Mouse (Mus musculus) regulatory T cell (primary cell): ENCODE results near the gene Bglap.
"Not testable (repeated sequence)": the region's sequence is repeated elsewhere in the genome, so short reads cannot be mapped to it uniquely, and the experiment has no call there.

Experiments
- in situ Hi-C: fragments of 300-600 bp; cut with MboI, MseI; formaldehyde crosslinking; loops from one replicate; pipeline ENCODE4 v1.15.1; 2025; ENCODE audit warnings: high pct_unique_total_duplicates

Gene Bglap

DNA sequence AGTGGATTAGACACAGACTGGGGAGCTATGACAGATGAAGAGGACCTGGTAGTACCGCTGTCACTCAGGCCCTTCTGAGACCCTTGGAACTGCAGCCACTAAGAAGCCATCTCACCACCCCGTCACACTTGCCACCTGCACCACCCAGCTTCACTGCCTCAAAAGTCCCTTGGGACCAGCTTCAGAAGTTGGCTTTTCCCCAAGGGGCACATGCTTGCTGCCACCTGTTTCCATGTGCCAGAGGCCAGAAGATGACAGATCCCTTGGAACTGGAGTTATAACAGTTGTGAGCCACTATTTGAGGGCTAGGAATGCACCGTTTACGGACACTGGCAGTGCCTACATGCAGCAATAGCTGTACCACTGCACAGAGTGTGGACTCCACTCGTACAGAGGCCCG, 11.0 kb upstream of the Bglap start:
- in situ Hi-C loops, result no loop called here

DNA sequence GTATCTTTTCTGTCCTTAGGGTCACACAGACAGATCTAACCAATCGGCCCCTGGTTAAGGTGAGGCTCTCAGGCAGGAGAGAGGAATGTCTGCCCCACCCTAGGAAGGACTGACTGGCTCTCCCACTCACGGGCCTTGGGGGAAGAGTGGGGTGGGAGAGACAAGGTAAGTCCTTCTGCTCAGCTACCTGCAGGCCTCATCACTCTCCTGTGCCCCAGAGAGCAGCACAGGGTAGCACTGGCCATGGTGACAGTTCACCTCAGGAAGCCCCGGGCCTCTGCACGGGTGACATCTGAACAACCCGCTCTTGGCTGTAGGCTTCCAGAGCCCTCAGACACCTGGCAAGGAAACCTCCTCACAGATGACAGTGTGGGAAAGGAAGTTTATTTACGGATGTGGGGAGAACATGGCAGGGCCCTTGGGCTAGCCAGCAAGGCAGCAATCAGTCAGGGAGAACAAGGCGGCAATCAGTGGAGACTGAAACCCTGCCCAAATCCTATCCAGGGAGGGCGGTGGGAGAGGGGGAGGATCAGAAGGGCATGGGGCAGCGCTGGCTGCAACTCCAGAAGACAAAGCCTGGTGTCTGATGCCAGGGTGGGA, 9.6 kb upstream of the Bglap start:
- in situ Hi-C loops, result no loop called here

DNA sequence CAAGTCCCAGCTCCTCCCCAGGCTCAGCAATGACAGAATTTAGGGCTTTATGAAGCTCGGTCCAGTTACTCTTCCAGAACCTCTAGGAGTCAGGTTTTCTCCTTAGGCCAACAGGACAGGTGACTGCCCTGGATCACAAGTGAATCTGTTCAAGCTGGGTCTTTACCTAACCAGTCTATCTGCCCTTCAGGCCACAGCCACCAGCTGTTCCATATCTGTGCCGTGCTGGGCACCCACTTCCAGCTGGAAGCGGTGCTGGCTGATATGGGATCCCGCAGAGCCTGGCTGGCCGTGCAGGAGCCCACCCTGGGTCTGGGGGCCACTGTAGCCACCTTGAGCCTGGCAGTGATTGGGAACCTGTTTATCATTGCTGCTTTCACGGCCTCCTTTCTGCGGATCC, 1.9 kb downstream of the Bglap start:
- in situ Hi-C loops, result not testable (repeated sequence)

DNA sequence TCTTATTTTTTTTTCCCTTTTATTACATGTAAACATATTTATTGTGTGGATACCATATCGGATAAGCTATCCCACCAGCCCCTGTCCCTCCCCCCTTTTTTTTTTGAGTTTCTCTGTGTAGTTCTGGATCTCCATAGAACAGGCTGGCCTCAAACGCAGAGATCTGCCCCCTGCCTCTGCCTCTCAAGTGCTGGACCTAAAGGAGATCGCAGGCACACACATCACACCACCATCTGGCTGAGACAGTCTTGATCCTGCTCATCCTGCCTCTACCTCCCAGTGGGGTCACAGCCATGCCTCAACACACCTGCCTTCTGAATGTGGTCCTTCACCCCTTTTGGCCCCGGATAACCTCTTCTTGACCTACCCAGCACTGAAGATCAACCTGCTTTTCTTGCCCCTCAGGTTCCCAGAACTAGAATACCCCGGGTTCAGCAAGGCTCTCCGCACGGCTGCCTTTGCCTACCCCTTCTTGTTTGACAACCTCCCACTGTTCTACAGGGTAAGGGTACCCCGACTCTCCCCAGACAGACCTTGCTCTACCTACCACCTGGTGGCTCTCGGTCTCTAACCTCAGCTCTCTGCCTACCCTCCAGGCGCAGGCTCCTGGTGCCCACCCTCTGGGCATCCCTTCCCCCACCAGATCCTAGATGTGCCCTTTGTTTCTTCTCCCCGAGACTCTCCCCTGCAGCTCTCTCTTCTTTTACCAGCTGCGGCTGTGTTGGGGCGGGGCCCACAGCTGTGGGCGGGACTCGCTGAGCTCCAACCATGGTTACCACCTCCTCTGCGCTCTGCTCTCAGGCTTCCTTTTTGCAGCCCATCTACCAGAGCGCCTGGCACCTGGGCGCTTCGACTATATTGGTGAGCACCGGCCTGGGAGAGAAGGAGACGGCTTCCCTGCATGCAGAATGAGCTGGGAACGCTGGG, 2.6 kb downstream of the Bglap start:
- in situ Hi-C loops, result not testable (repeated sequence)

DNA sequence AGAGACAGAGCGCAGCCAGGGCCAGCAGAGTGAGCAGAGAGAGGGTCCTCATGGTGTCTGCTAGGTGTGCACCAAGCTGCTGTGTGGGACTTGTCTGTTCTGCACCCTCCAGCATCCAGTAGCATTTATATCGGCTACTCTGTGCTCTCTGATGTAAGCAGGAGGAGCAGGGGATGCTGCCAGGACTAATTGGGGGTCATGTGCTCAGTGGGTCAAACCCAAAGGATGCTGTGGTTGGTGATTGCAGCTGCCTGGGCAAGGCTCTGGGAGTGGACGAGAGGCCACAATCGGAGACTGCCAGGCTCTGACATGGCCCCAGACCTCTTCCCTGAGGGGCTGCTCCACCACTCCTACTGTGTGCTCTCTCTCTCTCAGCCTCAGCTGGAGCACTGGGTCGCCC, 5.7 kb downstream of the Bglap start, which contains the start of gene Bglap2:
Gene Bglap2 (minus strand): TSS at position 101 of the 400 bp plus-strand sequence.
- in situ Hi-C loops, result not testable (repeated sequence)

DNA sequence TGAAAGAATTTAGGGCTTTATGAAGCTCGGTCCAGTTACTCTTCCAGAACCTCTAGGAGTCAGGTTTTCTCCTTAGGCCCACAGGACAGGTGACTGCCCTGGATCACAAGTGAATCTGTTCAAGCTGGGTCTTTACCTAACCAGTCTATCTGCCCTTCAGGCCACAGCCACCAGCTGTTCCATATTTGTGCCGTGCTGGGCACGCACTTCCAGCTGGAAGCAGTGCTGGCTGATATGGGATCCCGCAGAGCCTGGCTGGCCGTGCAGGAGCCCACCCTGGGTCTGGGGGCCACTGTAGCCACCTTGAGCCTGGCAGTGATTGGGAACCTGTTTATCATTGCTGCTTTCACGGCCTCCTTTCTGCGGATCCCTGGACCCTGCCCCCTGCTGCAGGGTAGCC, 7.6 kb downstream of the Bglap start:
- in situ Hi-C loops, result not testable (repeated sequence)

DNA sequence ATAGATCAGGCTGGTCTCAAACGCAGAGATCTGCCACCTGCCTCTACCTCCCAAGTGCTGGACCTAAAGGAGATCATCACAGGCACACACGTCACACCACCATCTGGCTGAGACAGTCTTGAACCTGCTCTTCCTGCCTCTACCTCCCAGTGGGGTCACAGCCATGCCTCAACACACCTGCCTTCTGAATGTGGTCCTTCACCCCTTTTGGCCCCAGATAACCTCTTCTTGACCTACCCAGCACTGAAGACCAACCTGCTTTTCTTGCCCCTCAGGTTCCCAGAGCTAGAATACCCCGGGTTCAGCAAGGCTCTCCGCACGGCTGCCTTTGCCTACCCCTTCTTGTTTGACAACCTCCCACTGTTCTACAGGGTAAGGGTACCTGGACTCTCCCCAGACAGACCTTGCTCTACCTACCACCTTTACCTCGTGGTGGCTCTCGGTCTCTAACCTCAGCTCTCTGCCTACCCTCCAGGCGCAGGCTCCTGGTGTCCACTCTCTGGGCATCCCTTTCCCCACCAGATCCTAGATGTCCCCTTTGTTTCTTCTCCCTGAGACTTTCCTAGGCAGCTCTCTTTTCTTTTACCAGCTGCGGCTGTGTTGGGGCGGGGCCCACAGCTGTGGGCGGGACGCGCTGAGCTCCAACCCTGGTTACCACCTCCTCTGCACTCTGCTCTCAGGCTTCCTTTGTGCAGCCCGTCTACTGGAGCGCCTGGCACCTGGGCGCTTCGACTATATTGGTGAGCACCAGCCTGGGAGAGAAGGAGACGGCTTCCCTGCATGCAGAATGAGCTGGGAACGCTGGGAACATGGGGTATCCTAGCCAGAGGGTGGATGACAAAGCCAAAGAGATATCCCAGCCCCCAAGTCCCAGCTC, 8.3 kb downstream of the Bglap start:
- in situ Hi-C loops, result not testable (repeated sequence)

DNA sequence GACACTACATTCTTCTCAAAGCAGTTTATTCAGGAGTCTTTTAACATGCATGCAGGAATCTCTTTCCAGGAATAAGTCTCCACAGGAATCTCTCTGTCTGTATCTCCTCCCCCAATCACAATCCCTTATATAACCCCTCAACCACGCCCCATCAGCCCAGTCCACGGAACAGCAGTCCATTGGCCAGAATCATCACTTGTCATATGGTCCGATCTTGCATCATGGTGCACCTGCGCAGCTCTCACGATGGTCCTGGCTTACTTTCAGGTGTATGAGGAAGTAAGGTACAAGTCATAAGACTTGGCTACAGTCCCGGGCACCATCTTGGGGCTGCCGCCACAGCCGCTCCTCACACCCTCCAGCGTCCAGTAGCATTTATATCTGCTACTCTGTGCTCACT, 11.6 kb downstream of the Bglap start, which contains the start of gene Bglap3:
Gene Bglap3 (minus strand): TSS at position 101 of the 400 bp plus-strand sequence.
- in situ Hi-C loops, result not testable (repeated sequence)

DNA sequence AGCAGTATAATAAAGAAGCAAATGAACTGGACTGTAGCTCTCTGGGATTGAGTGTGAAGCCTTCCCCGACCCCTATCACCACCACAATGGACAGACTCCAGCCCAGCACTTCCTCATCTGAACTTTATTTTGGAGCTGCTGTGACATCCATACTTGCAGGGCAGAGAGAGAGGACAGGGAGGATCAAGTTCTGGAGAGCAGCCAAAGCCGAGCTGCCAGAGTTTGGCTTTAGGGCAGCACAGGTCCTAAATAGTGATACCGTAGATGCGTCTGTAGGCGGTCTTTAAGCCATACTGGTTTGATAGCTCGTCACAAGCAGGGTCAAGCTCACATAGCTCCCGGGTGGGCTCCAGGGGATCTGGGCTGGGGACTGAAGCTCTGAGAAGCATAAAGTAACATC, 15.8 kb downstream of the Bglap start:
- in situ Hi-C loops, result loop anchor here (10.0 kb wide), 1 partner anchor 1366 kb away; no protein-coding TSS in a partner anchor

DNA sequence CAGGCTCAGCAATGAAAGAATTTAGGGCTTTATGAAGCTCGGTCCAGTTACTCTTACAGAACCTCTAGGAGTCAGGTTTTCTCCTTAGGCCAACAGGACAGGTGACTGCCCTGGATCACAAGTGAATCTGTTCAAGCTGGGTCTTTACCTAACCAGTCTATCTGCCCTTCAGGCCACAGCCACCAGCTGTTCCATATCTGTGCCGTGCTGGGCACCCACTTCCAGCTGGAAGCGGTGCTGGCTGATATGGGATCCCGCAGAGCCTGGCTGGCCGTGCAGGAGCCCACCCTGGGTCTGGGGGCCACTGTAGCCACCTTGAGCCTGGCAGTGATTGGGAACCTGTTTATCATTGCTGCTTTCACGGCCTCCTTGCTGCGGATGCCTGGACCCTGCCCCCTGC, 16.7 kb downstream of the Bglap start:
- in situ Hi-C loops, result loop anchor here (10.0 kb wide), 1 partner anchor 1367 kb away; no protein-coding TSS in a partner anchor

DNA sequence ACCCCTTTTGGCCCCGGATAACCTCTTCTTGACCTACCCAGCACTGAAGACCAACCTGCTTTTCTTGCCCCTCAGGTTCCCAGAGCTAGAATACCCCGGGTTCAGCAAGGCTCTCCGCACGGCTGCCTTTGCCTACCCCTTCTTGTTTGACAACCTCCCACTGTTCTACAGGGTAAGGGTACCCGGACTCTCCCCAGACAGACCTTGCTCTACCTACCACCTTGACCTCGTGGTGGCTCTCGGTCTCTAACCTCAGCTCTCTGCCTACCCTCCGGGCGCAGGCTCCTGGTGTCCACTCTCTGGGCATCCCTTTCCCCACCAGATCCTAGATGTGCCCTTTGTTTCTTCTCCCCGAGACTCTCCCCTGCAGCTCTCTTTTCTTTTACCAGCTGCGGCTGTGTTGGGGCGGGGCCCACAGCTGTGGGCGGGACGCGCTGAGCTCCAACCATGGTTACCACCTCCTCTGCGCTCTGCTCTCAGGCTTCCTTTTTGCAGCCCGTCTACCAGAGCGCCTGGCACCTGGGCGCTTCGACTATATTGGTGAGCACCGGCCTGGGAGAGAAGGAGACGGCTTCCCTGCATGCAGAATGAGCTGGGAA, 17.3 kb downstream of the Bglap start:
- in situ Hi-C loops, result loop anchor here (10.0 kb wide), 1 partner anchor 1368 kb away; no protein-coding TSS in a partner anchor

DNA sequence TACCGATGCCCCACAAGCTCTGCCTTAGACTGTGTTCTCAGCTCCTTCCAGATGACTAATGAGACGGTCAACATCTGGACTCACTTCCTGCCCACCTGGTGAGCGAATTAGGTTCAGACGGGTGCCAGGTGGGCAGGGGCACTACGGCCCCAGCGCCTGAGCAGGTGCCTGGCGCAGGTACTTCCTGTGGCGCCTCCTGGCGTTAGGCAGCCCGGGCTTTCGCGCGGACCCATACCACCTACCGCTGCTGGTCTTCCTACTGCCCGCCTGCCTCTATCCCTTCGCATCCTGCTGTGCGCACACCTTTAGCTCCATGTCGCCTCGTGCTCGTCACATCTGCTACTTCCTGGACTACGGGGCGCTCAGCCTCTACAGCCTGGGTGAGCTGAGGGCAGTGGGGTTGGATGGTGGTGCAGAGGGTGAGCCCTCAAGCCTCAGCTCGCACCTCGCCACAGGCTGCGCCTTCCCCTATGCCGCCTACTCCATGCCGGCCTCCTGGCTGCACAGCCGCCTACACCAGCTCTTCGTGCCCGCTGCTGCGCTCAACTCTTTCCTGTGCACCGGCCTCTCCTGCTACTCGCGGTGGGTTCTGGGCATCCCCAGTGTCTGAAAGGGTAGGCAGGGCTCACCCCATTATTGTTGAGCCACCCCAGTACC, 18.4 kb downstream of the Bglap start:
- in situ Hi-C loops, result loop anchor here (10.0 kb wide), 1 partner anchor 1369 kb away; no protein-coding TSS in a partner anchor

DNA sequence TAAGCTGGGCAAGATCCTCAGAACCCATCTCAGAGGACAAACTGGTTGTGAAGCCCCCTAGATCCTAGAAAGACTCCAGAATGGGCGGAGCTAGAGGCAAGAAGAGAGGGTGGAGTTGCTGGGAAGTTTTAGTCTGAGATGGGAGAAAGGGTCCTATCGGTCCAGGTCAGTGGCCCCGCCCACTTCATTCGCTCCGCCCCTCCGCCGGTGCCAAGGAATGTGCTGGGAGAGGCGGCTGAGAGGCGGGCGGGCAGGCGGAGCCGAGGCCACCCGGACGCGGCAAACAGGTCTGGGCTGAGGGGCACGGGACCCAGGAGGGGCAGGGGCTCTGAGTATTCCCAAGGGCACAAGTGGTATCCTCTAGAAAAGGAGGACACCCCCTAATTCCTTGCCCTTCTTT, 19.9 kb downstream of the Bglap start, which contains the start of gene Paqr6:
Gene Paqr6 (plus strand): TSS at position 248 of the 400 bp plus-strand sequence.
- in situ Hi-C loops, result loop anchor here (10.0 kb wide), 1 partner anchor 1370 kb away; no protein-coding TSS in a partner anchor

DNA sequence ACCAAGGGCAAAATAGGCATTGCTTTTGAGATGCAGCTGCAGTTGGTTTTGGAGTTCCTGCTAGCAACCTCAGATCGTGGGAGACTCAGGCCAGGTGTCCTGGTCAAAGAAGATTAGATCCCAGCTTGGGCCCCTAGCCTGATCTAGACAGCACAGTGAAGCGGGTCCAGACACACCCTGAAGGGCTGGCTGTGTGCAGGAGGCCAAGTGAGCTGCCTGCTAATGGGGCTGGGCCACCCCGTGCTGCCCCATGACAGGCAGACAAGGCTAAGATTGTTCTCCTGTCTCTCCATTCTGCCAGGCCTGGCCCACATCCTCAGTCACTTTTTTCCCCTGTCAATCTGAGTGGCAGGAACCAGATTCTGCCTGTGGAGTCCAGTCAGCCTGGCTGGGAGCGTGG, 20.6 kb downstream of the Bglap start:
- in situ Hi-C loops, result loop anchor here (10.0 kb wide), 1 partner anchor 1371 kb away; no protein-coding TSS in a partner anchor

DNA sequence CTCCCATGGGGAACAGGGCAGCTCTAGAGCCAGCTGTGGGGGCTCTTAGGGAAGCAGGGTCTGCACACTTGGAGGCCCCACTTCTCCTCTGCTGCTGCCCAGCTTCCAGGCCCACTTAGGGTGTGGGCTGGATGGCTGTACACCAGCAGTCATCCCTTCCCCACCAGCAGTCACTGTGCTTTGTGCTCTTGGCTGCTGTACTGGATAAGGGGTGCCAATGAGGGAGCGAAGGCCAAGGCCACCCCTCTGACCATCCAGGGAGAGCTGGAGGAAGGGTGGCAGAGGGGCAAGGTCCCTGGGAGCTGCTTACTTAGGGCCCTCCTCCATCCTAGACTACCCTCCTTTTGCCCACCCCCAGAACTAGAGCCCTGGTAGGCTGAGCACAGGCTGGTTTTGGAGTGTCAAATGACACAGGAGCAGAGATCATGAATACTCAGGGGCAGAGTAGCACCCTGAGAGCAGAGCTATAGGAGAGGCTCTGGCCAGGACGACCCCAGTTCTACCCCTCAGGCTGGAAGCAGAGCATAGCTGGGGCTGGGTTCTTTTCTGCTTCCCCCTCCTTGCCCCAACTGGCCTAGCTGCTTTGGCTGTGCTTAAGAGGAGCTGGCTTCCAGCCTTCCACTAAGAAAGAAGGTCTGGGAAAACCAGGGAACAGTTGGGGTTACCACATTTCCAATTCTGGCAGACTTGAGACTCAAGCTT, 22.5 kb downstream of the Bglap start:
- in situ Hi-C loops, result loop anchor here (10.0 kb wide), 1 partner anchor 1373 kb away; no protein-coding TSS in a partner anchor

DNA sequence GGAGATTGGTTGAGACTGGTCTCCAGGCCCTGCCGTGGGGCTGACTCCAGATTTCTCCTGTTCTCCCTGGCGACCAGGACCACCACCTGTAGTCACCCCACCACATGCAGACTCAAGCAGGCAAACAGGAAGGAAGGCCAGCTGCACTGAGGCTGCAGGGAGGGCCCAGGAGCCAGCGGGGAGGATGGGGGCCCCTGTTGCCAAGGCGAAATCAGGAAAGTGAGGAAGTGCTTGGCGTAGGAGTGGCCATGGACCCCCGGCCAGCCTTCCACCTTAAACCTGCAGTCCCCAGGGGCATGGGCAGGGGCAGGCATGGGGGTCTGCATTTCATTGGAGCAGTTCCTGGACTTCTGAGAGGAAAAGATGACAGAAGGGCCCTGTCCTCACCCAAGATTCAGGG, 23.2 kb downstream of the Bglap start:
- in situ Hi-C loops, result loop anchor here (10.0 kb wide), 1 partner anchor 1374 kb away; no protein-coding TSS in a partner anchor

DNA sequence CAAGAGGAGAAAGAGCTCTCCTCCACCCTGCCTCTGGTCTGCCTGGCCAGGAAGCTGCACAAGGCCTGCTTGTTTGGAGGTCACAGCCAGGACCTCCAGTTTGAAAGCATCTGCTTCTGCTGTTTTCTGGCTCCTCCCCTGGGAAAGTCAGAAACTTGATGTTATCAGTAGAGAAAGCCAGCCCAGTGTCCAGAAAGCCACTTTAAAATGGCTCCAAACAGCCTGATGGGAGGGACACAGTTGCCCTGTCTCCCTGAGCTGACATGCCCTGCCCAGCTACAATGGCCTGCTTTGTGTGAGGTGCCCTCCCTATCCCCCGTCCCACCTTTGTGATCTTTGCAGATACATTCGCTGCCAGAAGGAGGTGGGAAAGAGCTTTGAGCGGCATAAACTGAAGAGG, 24.3 kb downstream of the Bglap start:
- in situ Hi-C loops, result loop anchor here (10.0 kb wide), 1 partner anchor 1375 kb away; no protein-coding TSS in a partner anchor

DNA sequence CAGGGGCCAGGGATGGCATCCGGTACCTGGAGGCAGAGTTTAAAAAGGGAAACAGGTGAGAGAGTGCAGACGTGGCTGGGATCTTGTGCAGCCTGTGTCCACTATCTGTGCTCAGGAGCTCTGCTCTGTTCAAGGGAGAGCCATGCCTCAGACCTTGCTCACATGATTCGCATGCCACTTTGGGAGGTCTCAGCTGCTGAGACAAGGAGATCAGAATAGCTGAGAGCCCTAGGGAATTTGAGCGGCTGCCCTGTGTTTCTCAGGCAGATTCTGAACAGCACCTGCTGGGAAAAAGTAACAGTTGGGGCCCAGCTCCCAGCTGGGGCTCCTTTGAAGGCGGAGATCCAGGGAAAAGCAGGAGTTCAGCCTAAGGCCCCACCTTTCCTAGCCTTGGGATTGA, 24.7 kb downstream of the Bglap start:
- in situ Hi-C loops, result no loop called here

DNA sequence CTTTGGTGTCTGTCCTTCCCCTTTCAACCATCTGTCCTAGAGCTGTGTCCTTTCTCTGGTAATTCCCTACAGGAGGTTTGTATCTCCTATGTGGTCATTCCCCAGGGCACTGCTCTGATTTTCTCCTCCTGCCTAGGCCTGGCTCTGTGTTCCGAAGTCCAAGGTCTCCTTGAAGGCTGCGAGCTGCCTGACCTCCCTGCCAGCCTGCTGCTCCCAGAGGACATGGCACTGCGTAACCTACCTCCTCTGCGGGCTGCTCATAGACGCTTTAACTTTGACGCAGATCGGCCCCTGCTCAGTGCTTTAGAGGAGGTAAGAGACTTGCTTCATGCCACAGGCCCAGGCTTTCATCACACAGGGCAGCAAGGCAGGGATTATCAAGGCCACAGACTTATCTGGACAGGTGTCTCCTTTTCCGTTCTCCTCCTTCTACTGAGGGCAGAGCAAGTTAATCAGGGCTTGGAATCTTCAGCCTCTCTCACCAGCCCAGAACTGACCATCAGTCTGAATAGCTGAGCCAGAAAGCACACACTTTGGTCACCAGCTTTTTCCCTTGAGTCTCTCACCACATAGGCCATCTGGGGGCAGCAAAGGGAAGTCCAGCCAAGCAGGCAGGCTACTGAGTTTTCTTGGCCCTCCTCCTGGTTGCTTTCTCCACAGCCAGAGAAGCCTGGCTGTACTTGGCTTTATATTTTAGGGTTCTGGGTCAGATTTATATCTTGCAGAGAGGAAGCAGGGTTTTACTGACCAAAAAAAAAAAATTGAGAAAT, 29.7 kb downstream of the Bglap start:
- in situ Hi-C loops, result loop anchor here (5.0 kb wide), 1 partner anchor 42 kb away; no protein-coding TSS in a partner anchor
